Comparison of ENCODE assay signal across 21 mouse cellular contexts in genomic region chr13:52369851-52370250, GRCm38 (mm10).
"Had no signal": no experiment of that assay in that cellular context is flagged by ENCODE, and none has a peak within 500 bp of the region (broad histone marks: within the 10 kb centered on the region; RNA-seq: fewer than 3 reads in every experiment).

No protein-coding gene starts in this region.

- H3K27me3 ChIP-seq: heart, embryonic 12.5 days; hindbrain, embryonic 12.5 days; limb, embryonic 13.5 days; limb, embryonic 15.5 days; liver, embryonic 13.5 days had no signal

- DNase-seq: forebrain, postnatal 0 days; gastrocnemius, postnatal 14 days; gastrocnemius, postnatal 36 days; heart, adult 2 months; heart, postnatal 10 days; kidney, adult 18-20 months; kidney, adult 8-10 months; kidney, postnatal 10 days; kidney, postnatal 25 days; kidney, postnatal 4 days; liver, embryonic 13.5 days had no signal

- H3K9me3 ChIP-seq: hindbrain, embryonic 12.5 days; limb, embryonic 13.5 days; limb, embryonic 15.5 days; liver, embryonic 13.5 days had no signal

- H3K9ac ChIP-seq: forebrain, postnatal 0 days; heart, embryonic 12.5 days; hindbrain, embryonic 12.5 days; hindbrain, embryonic 14.5 days; limb, embryonic 13.5 days; limb, embryonic 15.5 days; liver, embryonic 13.5 days had no signal

- H3K4me2 ChIP-seq: heart, embryonic 12.5 days; hindbrain, embryonic 12.5 days; hindbrain, embryonic 14.5 days; limb, embryonic 13.5 days; limb, embryonic 15.5 days; liver, embryonic 13.5 days had no signal

- H3K36me3 ChIP-seq: heart, embryonic 12.5 days; hindbrain, embryonic 12.5 days; limb, embryonic 13.5 days; limb, embryonic 15.5 days; liver, embryonic 13.5 days had no signal

- ATAC-seq: forebrain, postnatal 0 days; hindbrain, embryonic 16.5 days; inflammation-experienced regulatory T-cells, adult 6 months; intestine, postnatal 0 days had no signal

- H3K4me3 ChIP-seq: heart, adult 2 months; heart, embryonic 12.5 days; hindbrain, embryonic 12.5 days; layer of hippocampus, adult 2 months; left cerebral cortex, adult 2 months; limb, embryonic 13.5 days; limb, embryonic 15.5 days; liver, embryonic 13.5 days had no signal

- H3K4me1 ChIP-seq: limb, embryonic 15.5 days; liver, embryonic 13.5 days had no signal

- H3K27ac ChIP-seq: heart, adult 2 months; hindbrain, embryonic 12.5 days; hindbrain, embryonic 14.5 days; layer of hippocampus, adult 2 months; left cerebral cortex, adult 2 months; limb, embryonic 13.5 days; limb, embryonic 15.5 days; liver, embryonic 13.5 days had no signal
